Mouse (Mus musculus): ENCODE results near the gene Dscaml1.

DNA sequence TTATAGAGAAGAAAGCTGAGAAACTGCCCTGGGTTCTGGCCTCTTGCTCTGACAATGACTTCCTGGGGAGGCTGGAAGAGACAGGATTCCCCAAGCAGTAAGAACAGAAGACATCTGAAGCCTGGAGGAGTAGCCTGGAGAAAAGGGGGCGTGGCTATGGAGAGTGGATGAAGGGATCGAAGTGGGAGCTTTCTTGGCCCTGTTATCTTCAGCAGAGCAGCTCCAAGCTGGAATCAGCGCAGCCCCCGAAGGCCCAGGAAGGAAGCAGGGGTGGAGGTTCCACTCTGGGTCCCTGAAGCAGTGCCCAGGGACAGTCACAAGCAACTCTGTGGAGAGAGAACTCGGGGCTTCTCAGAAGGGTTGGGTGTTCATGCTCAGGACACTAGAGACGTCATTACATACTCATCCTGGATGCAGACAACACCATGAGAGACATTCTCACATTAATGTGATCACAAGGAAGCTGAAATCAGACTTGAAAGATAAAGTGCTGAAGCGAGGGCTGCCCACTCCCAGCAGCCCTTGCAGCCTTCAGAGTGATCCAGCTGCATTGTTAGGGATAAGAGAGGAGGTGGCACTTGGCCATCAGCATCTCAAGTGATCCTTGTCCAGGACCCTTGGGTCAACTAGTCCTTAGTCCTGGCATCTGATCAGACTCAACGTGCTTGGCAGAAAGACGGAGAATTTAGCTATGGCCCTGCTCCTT, 146.5 kb downstream of the Dscaml1 start:
- no peak for TF ChIP-seq CTCF (IDR thresholded peaks at IDR 0.05; ENCODE audit: borderline replicate concordance, control insufficient read depth, extremely low read depth, insufficient read depth, low read length, poor library complexity)
- no peak for TF ChIP-seq POLR2A (IDR thresholded peaks at IDR 0.05; ENCODE audit: control insufficient read depth, extremely low read depth, insufficient read depth, low read length, poor library complexity)

Data from thymus, adult 2 months (tissue).